Mouse (Mus musculus) small intestine, adult 2 months (tissue): ENCODE results near the gene Psmf1.

Source experiments
- CTCF ChIP-seq: fragments of 200-500 bp; IDR thresholded peaks from 2 replicates; pipeline ENCODE4 v1.5.1; 2012; ENCODE audit warnings: low read depth, mild to moderate bottlenecking, control low read depth, inconsistent platforms, low read length, moderate library complexity, mixed read lengths; ENCODE audit not compliant: insufficient replicate concordance, insufficient read length; ENCODE audit errors: extremely low read depth
- POLR2A ChIP-seq: fragments of 200-500 bp; IDR thresholded peaks from 2 replicates; pipeline ENCODE4 v1.6.1; 2012; ENCODE audit warnings: low read depth, mild to moderate bottlenecking, control low read depth, inconsistent platforms, low read length, moderate library complexity

DNA sequence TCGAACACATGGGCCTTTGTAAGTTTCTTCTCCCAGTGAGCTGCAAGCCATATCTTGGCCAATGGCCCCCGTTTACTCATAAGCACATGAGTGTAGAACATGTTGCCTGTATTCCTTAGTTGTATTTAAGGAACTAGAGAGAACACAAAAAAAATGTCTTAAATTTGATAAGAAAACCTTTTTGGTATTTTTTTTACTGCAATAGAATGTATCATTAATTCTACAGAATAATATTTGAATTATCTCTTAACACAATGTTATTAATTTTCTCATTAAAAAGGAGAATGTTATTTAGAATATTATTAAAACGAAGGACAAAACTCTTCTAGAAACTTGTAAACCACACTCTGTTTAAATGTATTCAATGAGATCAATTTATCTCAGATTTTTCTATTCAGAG lies 75.6 kb downstream of the Psmf1 start, which contains the start of gene Rad21l:
- no peak for TF ChIP-seq CTCF
- no peak for TF ChIP-seq POLR2A
